Mouse (Mus musculus): ENCODE results near the gene Mlh1. TPM values are rescaled to one million over a fixed set of nuclear protein-coding genes. Genes with fewer than 3 reads are reported as not detected.

The Mlh1 gene
- polyA plus RNA-seq, 1 experiment: 11.4 TPM

GRCm38 (mm10) chr9:111207683-111208082 is 63.9 kb downstream of the Mlh1 start:
- Histone ChIP-seq H3K27me3 (ENCODE audit: control insufficient read depth, insufficient read depth, insufficient read length) (no peaks in the 10 kb centered on the region), H3ac (ENCODE audit: control insufficient read depth, insufficient read length) (no peak overlapping the region), H3K79me2 (ENCODE audit: control insufficient read depth, insufficient read depth) (no peaks in the 10 kb centered on the region), H3K36me3 (ENCODE audit: control insufficient read depth, insufficient read depth) (peaks cover 2% of the 10 kb centered on the region), H3K4me3 (no peak overlapping the region), H3K4me2 (ENCODE audit: low read depth) (no peak overlapping the region)
- TF ChIP-seq MYOD1 (IDR thresholded peaks at IDR 0.05; ENCODE audit: control insufficient read depth in 1 of 3, insufficient read length in 2 of 3, low read depth in 2 of 3): no peak
- TF ChIP-seq CEBPB (IDR thresholded peaks at IDR 0.05; ENCODE audit: insufficient read depth, poor library complexity, severe bottlenecking): no peak
- no peak for TF ChIP-seq TCF12 (IDR thresholded peaks at IDR 0.05; ENCODE audit: insufficient read depth, poor library complexity, severe bottlenecking)
- no peak for TF ChIP-seq POLR2A (IDR thresholded peaks at IDR 0.05; ENCODE audit: insufficient read length, low read depth)
- TF ChIP-seq SRF (IDR thresholded peaks at IDR 0.05; ENCODE audit: control insufficient read depth, insufficient read length, low read depth): no peak
- no peak for TF ChIP-seq POLR2AphosphoS2 (IDR thresholded peaks at IDR 0.05; ENCODE audit: insufficient read length, low read depth)

GRCm38 (mm10) chr9:111204601-111205375 is 66.8 kb downstream of the Mlh1 start:
- H3K36me3 ChIP-seq (ENCODE audit: control insufficient read depth, insufficient read depth): peaks cover 11% of the 10 kb centered on the region
- no peak overlapping the region for H3K4me3 ChIP-seq
- no peak overlapping the region for H3K4me2 ChIP-seq (ENCODE audit: low read depth)
- no peaks in the 10 kb centered on the region for H3K79me2 ChIP-seq (ENCODE audit: control insufficient read depth, insufficient read depth)
- no peak for TF ChIP-seq POLR2AphosphoS2 (IDR thresholded peaks at IDR 0.05; ENCODE audit: insufficient read length, low read depth)
- TF ChIP-seq E2F4 (IDR thresholded peaks at IDR 0.05; ENCODE audit: insufficient read depth): no peak
- no peak for TF ChIP-seq TCF12 (IDR thresholded peaks at IDR 0.05; ENCODE audit: insufficient read depth, poor library complexity, severe bottlenecking)
- no peak for TF ChIP-seq CEBPB (IDR thresholded peaks at IDR 0.05; ENCODE audit: insufficient read depth, poor library complexity, severe bottlenecking)
- TF ChIP-seq MYOG (IDR thresholded peaks at IDR 0.05; ENCODE audit: control insufficient read depth in 1 of 3, insufficient read depth in 1 of 3, insufficient read length in 2 of 3, low read depth in 2 of 3): no peak
- no peak overlapping the region for H3ac ChIP-seq (ENCODE audit: control insufficient read depth, insufficient read length)
- no peaks in the 10 kb centered on the region for H3K27me3 ChIP-seq (ENCODE audit: control insufficient read depth, insufficient read depth, insufficient read length)

DNA sequence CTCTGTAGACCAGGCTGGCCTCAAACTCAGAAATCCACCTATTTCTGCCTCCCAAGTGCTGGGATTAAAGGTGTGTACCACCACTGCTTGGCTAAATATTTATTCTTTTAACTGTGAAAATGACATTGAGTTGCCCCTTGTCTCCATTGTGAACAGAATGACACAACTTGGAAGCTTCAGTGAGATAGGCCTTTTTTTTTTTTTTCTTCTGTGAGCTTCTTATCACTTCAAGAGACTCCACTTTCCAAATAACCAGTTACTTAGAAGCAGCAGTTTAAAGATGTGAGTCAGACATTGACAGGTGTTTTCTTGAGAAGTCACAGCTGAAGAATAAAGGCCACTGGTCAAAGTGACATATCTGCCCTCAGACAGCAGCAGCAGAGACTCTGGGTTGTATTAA is 71.4 kb downstream of the Mlh1 start:
- Histone ChIP-seq H3K4me3 (no peak overlapping the region), H3K4me2 (ENCODE audit: low read depth) (no peak overlapping the region), H3K36me3 (ENCODE audit: control insufficient read depth, insufficient read depth) (peaks cover 11% of the 10 kb centered on the region), H3K27me3 (ENCODE audit: control insufficient read depth, insufficient read depth, insufficient read length) (no peaks in the 10 kb centered on the region), H3ac (ENCODE audit: control insufficient read depth, insufficient read length) (no peak overlapping the region), H3K79me2 (ENCODE audit: control insufficient read depth, insufficient read depth) (no peaks in the 10 kb centered on the region)
- TF ChIP-seq POLR2AphosphoS2 (IDR thresholded peaks at IDR 0.05; ENCODE audit: insufficient read length, low read depth) (no peak), TCF12 (IDR thresholded peaks at IDR 0.05; ENCODE audit: insufficient read depth, poor library complexity, severe bottlenecking) (no peak), TCF3 (IDR thresholded peaks at IDR 0.05; ENCODE audit: insufficient read length, low read depth) (no peak), USF1 (IDR thresholded peaks at IDR 0.05; ENCODE audit: low read depth) (no peak), E2F4 (IDR thresholded peaks at IDR 0.05; ENCODE audit: insufficient read depth) (no peak), POLR2A (IDR thresholded peaks at IDR 0.05; ENCODE audit: insufficient read length, low read depth) (no peak), MAX (IDR thresholded peaks at IDR 0.05; ENCODE audit: low read depth) (no peak), CEBPB (IDR thresholded peaks at IDR 0.05; ENCODE audit: insufficient read depth, poor library complexity, severe bottlenecking) (no peak), SRF (IDR thresholded peaks at IDR 0.05; ENCODE audit: control insufficient read depth, insufficient read length, low read depth) (no peak), REST (IDR thresholded peaks at IDR 0.05; ENCODE audit: insufficient read depth, insufficient read length) (no peak), MYOG (IDR thresholded peaks at IDR 0.05; ENCODE audit: control insufficient read depth in 1 of 3, insufficient read depth in 1 of 3, insufficient read length in 2 of 3, low read depth in 2 of 3) (no peak), MYOD1 (IDR thresholded peaks at IDR 0.05; ENCODE audit: control insufficient read depth in 1 of 3, insufficient read length in 2 of 3, low read depth in 2 of 3) (no peak)

DNA sequence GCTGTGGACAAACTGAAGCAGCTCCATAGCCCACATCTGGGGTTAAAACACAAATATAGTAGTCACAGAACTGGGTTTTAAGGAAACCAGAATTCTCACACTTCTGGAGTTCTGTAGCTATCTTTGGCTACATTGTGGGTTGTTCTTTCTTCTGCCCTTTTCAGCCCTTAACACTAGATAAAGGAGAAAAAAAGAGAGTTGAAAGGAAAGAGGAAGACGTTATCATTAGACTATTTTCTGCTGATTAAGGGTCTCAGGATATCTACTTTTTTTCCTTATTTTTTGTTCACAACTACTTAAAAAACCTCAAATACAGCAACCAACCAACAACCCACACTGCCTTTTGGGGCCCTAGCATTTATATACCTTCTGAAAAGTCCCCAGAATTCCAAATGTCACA is 73.3 kb downstream of the Mlh1 start:
- Histone ChIP-seq H3ac (ENCODE audit: control insufficient read depth, insufficient read length) (no peak overlapping the region), H3K4me3 (no peak overlapping the region), H3K27me3 (ENCODE audit: control insufficient read depth, insufficient read depth, insufficient read length) (no peaks in the 10 kb centered on the region), H3K36me3 (ENCODE audit: control insufficient read depth, insufficient read depth) (peaks cover 11% of the 10 kb centered on the region), H3K79me2 (ENCODE audit: control insufficient read depth, insufficient read depth) (no peaks in the 10 kb centered on the region), H3K4me2 (ENCODE audit: low read depth) (no peak overlapping the region)
- TF ChIP-seq USF1 (IDR thresholded peaks at IDR 0.05; ENCODE audit: low read depth) (no peak), TCF3 (IDR thresholded peaks at IDR 0.05; ENCODE audit: insufficient read length, low read depth) (no peak), MYOG (IDR thresholded peaks at IDR 0.05; ENCODE audit: control insufficient read depth in 1 of 3, insufficient read depth in 1 of 3, insufficient read length in 2 of 3, low read depth in 2 of 3) (no peak), POLR2AphosphoS2 (IDR thresholded peaks at IDR 0.05; ENCODE audit: insufficient read length, low read depth) (no peak), REST (IDR thresholded peaks at IDR 0.05; ENCODE audit: insufficient read depth, insufficient read length) (no peak), CEBPB (IDR thresholded peaks at IDR 0.05; ENCODE audit: insufficient read depth, poor library complexity, severe bottlenecking) (no peak), MAX (IDR thresholded peaks at IDR 0.05; ENCODE audit: low read depth) (no peak), SRF (IDR thresholded peaks at IDR 0.05; ENCODE audit: control insufficient read depth, insufficient read length, low read depth) (no peak), POLR2A (IDR thresholded peaks at IDR 0.05; ENCODE audit: insufficient read length, low read depth) (no peak), E2F4 (IDR thresholded peaks at IDR 0.05; ENCODE audit: insufficient read depth) (no peak)

DNA sequence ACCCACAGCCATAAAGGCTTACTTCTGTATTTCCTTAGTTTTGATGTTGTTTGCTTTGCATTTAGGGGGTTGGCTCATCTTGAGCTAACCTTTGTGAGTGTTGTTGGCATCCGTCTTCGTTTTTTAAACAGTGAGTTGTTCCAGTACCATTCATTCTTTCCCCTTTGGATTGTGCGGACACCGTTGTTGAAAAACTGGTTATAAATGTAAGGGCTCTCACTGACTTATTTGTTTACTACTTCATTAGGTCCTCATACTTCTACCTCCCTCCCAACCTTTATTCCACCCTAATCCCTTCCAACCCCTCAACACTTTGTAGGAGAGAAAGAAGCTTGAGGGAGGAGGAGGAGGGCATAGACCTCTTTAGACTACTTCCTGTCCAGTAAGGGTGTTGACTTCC is 73.9 kb downstream of the Mlh1 start:
- no peaks in the 10 kb centered on the region for H3K79me2 ChIP-seq (ENCODE audit: control insufficient read depth, insufficient read depth)
- no peak for TF ChIP-seq TCF12 (IDR thresholded peaks at IDR 0.05; ENCODE audit: insufficient read depth, poor library complexity, severe bottlenecking)
- no peak for TF ChIP-seq MYOD1 (IDR thresholded peaks at IDR 0.05; ENCODE audit: control insufficient read depth in 1 of 3, insufficient read length in 2 of 3, low read depth in 2 of 3)
- no peak for TF ChIP-seq POLR2AphosphoS2 (IDR thresholded peaks at IDR 0.05; ENCODE audit: insufficient read length, low read depth)
- TF ChIP-seq MAX (IDR thresholded peaks at IDR 0.05; ENCODE audit: low read depth): no peak
- TF ChIP-seq CEBPB (IDR thresholded peaks at IDR 0.05; ENCODE audit: insufficient read depth, poor library complexity, severe bottlenecking): no peak
- H3K4me3 ChIP-seq: no peak overlapping the region
- no peak overlapping the region for H3ac ChIP-seq (ENCODE audit: control insufficient read depth, insufficient read length)
- H3K4me2 ChIP-seq (ENCODE audit: low read depth): no peak overlapping the region
- H3K36me3 ChIP-seq (ENCODE audit: control insufficient read depth, insufficient read depth): peaks cover 9% of the 10 kb centered on the region
- H3K27me3 ChIP-seq (ENCODE audit: control insufficient read depth, insufficient read depth, insufficient read length): no peaks in the 10 kb centered on the region
